Mouse (Mus musculus) myocyte (in vitro differentiated cells): ENCODE data around the gene Unc119b.

Experiments
- MAX ChIP-seq: IDR thresholded peaks from one replicate; pipeline ENCODE4 v1.6.1; 2011; ENCODE audit warnings: low read depth, mild to moderate bottlenecking, control low read depth
- POLR2A ChIP-seq: IDR thresholded peaks from one replicate; pipeline ENCODE4 v1.6.1; 2011; ENCODE audit warnings: low read depth, mild to moderate bottlenecking, control low read depth, moderate library complexity; ENCODE audit not compliant: insufficient read length
- TCF12 ChIP-seq: IDR thresholded peaks from one replicate; pipeline ENCODE4 v1.6.1; 2011; ENCODE audit warnings: mild to moderate bottlenecking, control low read depth; ENCODE audit not compliant: poor library complexity, insufficient read depth, severe bottlenecking
- USF1 ChIP-seq: IDR thresholded peaks from one replicate; pipeline ENCODE4 v1.6.1; 2011; ENCODE audit warnings: low read depth, mild to moderate bottlenecking, control low read depth, moderate library complexity

DNA sequence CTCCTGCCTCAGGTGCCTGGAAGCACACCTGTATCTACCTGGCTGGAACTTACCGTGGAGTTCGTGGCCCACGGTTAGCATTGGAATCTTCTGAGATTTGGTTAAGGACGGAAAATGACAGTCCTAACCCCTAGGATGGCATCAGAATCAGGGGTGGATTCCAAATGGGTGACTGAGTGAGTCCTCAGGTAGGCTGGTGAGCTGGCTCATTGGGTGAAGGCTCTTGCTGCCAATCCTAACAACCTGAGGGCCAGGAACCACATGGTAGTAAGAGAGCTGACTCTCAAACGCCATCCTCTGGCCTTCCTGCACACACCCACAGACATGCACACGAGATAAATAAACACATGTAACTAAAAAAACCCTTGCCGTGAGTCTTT lies 32.0 kb upstream of the Unc119b start:
- TF ChIP-seq POLR2A (no peak), TCF12 (no peak), USF1 (no peak), MAX (no peak)
